Mouse (Mus musculus): ENCODE results near the gene Camk1d. TPM values are rescaled to one million over a fixed set of nuclear protein-coding genes. Genes with fewer than 3 reads are reported as not detected.
"Not testable (repeated sequence)": the region's sequence is repeated elsewhere in the genome, so short reads cannot be mapped to it uniquely, and the experiment has no call there.

Camk1d gene
- polyA plus RNA-seq, 1 experiment from 2014 or later = 0.62 TPM

DNA sequence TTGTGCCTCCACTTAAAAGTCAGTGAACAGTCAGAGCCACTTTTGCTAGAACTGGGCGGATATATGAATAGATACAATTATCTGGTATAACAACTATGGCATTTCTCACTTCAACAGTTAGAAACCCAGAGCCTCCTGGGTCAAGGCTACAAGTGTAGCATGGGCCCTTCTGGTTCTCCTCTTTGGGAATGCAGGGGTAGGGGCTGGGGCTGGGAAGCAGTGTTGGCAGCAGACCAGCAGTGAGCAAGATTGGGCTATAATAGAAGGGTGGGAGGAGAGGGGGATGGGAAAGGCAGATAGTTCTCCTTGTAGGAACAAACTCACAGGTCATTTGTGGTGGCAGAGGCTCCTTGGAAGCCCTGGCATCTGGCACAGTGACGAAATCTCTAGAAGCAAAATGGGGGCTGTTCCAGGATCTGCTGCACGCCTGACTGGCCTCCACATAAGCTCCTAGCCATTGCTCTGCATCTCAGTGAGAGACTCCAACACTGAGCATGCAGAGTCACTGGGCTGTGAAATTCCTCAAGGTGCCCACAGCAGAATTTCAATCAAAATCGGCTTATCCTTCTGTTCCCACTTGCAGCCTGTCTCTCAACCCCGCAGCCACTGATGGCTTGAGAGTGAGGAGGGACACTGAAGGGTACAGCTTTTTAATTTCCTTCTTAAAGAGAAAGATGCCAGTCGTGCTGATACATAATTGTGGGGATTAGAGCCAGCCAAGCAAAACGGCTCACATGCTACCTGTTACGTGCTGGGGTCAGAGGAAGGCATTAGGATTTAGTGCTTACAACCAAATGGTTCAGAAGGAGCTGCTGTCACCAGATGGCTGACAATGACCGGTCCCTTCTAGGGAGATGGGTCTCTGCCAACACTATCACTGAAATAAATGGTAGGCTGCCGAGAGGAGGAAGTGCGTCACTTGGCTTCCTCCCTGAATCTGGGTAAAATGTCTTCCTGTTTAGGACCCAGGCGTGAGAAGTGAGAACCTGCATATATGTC, 332.3 kb downstream of the Camk1d start:
- H3K4me3 ChIP-seq = no peak overlapping the region
- H3K27me3 ChIP-seq (ENCODE audit: poor library complexity, severe bottlenecking) = no peaks in the 10 kb centered on the region
- DNase-seq (ENCODE audit: extremely low spot score, low spot score) = peak; percentile 45
- no peaks in the 10 kb centered on the region for H3K36me3 ChIP-seq (replicated peaks)
- 42% methylated on average over 12 of the region's 12 CpGs for WGBS
- peaks cover 35% of the 10 kb centered on the region for H3K4me1 ChIP-seq
- no peaks in the 10 kb centered on the region for H3K9me3 ChIP-seq
- peak overlapping the region; percentile 77 for H3K27ac ChIP-seq

DNA sequence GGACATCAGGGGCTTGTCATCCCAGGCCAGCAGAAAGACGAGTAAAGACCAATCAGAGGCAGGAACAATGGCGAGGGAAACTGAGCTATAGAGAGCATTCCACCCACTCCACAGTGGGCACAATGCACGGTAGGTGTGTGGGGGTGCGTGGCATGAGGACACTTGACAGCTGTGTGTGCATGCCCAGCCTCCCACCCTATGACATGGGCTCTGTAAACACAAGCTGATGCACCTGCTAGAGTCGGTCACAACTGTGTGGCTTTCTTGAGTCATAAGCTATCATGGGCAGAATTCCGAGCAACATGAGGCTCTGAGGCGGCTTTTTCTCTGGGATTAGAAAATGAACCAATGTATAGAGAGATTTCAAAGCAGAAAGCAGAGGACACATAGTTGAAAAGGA, 333.3 kb downstream of the Camk1d start:
- no peak overlapping the region for H3K4me3 ChIP-seq

DNA sequence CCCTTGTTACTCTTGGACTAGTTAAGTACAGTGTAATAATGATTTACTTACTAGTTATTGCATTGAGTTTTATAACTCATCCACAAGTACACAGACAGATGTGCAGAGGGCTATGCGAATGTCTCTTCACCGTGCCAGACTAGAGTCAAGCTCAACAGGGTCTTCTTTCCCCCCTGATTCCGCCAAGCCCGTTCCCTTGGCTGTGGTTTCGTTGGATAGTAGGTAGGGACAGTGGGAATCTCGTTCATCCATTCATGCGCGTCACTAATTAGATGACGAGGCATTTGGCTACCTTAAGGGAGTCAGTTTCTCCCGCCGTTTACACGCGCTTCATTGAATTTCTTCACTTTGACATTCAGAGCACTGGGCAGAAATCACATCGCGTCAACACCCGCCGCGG, 335.4 kb downstream of the Camk1d start:
- H3K9me3 ChIP-seq; H3K27ac ChIP-seq; H3K4me3 ChIP-seq; H3K36me3 ChIP-seq (replicated peaks); H3K27me3 ChIP-seq (ENCODE audit: poor library complexity, severe bottlenecking): not testable (repeated sequence)
- DNase-seq (ENCODE audit: extremely low spot score, low spot score) = peak; percentile 77
- 56% methylated on average over 18 of the region's 18 CpGs for WGBS
- peaks cover 35% of the 10 kb centered on the region for H3K4me1 ChIP-seq

More for the DNA sequence above, 333.3 kb downstream of the Camk1d start:
- Histone ChIP-seq H3K4me1 (peaks cover 35% of the 10 kb centered on the region), H3K36me3 (replicated peaks) (no peaks in the 10 kb centered on the region), H3K27ac (peak overlapping the region; percentile 77; the same call in 1 of the 2 replicates), H3K27me3 (ENCODE audit: poor library complexity, severe bottlenecking) (no peaks in the 10 kb centered on the region), H3K9me3 (no peaks in the 10 kb centered on the region)
- WGBS = 79% methylated on average over 7 of the region's 7 CpGs
- no peak for DNase-seq (ENCODE audit: extremely low spot score, low spot score)

DNA sequence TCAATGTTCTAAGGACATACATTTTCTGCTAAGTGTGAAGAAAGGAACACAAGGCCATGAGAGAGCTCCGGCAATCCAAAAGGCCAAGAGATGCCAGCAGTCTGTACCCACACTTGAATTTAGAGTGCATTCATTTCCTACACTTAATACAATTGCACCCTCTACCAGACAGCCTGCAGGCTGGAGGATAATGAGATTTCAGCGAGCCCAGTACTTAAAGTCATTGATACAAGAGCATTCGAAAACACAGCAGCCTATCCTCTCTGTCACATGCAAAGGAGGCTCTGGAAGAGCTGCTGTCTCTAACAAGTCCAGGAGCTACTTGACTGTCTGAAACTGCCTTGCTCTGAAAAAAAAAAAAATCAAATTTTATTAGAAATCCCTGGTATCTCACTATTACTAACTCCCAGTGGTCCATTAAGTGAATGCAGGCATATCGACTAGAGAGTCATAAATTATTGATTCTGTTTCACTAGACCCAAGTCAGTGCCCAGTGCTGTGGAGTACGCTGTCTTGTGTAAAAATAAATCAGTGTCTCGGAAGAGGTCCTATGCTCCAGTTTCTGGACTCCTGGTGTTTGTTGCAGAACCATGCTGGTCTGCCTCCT, 336.1 kb downstream of the Camk1d start:
- Histone ChIP-seq H3K27me3 (ENCODE audit: poor library complexity, severe bottlenecking) (no peaks in the 10 kb centered on the region), H3K9me3 (no peaks in the 10 kb centered on the region), H3K4me3 (no peak overlapping the region), H3K4me1 (peaks cover 35% of the 10 kb centered on the region), H3K36me3 (replicated peaks) (no peaks in the 10 kb centered on the region), H3K27ac (no peak overlapping the region)
- WGBS = 76% methylated on average over 6 of the region's 6 CpGs
- no peak for DNase-seq (ENCODE audit: extremely low spot score, low spot score)

DNA sequence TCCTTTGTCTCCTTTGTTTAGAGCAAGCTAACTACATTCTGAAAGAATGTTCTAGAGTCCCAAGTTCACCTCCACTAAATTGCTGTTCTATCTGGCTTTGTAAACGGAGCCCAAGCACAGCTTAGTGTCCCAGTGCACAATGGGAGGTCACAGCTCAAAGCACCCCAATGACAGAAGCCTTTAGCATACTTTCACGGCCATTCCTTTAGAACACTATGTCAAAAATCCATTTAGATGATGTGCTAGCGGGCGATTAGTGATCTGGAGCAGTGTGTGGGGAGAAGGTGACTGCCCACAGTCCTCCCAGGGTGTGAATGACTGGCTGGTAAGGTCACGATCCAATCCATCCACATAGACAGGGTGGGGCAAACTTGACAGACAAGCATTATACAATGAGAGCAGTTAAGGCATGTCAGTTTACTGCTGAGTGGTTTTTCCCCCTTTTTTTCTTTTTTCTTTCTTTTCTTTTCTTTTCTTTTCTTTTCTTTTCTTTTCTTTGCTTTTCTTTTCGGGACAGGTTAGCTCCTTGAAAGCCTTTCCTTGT, 341.4 kb downstream of the Camk1d start:
- no peaks in the 10 kb centered on the region for H3K9me3 ChIP-seq
- no peaks in the 10 kb centered on the region for H3K27me3 ChIP-seq (ENCODE audit: poor library complexity, severe bottlenecking)
- DNase-seq (ENCODE audit: extremely low spot score, low spot score) = no peak
- no peak overlapping the region for H3K27ac ChIP-seq
- 58% methylated on average over 6 of the region's 6 CpGs for WGBS
- no peaks in the 10 kb centered on the region for H3K36me3 ChIP-seq (replicated peaks)
- peaks cover 11% of the 10 kb centered on the region; the same call in 1 of the 2 replicates for H3K4me1 ChIP-seq
- no peak overlapping the region for H3K4me3 ChIP-seq

DNA sequence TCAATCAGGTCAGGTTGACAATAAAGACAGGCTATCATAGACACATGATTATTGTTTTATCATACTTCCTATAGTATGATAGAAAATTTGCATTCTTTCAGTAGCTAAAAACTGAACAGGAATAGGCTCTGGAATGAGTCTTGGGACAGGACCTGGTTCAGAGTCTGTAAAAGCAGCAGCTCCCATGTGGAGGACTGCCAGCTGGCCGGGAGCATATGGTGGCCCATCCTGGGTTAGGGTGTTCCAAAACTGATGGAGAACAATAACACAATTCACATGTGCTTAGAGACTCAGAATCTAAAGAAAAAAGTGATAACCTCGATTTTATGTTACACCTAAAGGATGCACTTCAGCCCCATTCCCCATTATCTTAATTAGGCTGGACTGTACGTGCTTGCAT, 343.0 kb downstream of the Camk1d start:
- H3K4me1 ChIP-seq = peaks cover 5% of the 10 kb centered on the region; the same call in 1 of the 2 replicates
- no peaks in the 10 kb centered on the region for H3K27me3 ChIP-seq (ENCODE audit: poor library complexity, severe bottlenecking)
- no peak overlapping the region for H3K27ac ChIP-seq
- 84% methylated on average over 3 of the region's 3 CpGs for WGBS
- no peak for DNase-seq (ENCODE audit: extremely low spot score, low spot score)
- H3K36me3 ChIP-seq (replicated peaks) = no peaks in the 10 kb centered on the region
- H3K4me3 ChIP-seq = no peak overlapping the region
- H3K9me3 ChIP-seq = no peaks in the 10 kb centered on the region

DNA sequence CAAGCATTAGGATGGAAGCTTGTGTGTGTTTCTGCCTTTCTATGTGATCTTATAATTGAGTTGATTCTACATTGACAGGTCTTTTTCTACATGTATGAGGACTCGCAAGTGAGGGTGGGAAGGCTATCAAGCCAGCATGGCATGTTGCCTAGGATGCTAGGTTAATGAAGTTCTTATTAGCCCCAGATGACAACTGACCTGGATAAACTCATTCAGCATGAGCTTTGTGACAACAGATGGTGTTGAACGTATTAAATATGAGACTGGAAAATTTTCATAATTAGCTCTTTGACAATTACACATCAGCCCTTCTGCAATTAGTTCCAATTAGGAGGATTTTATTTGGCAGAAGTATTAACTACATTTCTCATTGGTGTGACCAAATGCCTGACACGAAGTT, 343.7 kb downstream of the Camk1d start:
- no peak overlapping the region for H3K4me3 ChIP-seq
- no peaks in the 10 kb centered on the region for H3K27me3 ChIP-seq (ENCODE audit: poor library complexity, severe bottlenecking)
- H3K36me3 ChIP-seq (replicated peaks) = no peaks in the 10 kb centered on the region
- H3K27ac ChIP-seq = no peak overlapping the region
- no peaks in the 10 kb centered on the region for H3K9me3 ChIP-seq
- WGBS = 81% methylated on average over 3 of the region's 3 CpGs
- H3K4me1 ChIP-seq = peaks cover 5% of the 10 kb centered on the region; the same call in 1 of the 2 replicates
- no peak for DNase-seq (ENCODE audit: extremely low spot score, low spot score)

DNA sequence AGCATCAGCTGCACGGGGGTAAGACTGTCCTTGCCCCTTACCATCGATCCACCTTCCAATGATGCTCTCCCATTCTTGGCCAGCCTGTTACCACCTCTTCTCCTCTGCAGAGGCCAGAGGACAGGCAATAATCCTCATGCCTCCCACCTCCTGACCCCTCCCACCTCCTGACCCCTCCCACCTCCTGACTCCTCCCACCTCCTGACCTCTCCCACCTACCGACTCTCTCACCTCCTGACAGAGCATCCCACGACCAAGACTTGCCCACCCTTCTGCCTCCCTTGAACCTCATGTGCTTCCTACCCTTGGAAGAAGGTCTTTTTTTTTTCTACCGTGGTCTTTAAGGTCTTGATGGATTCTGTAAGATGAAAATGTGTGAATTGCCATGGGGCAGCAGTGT, 350.5 kb downstream of the Camk1d start:
- Histone ChIP-seq H3K27ac (no peak overlapping the region), H3K27me3 (ENCODE audit: poor library complexity, severe bottlenecking) (no peaks in the 10 kb centered on the region), H3K4me3 (no peak overlapping the region), H3K9me3 (no peaks in the 10 kb centered on the region), H3K4me1 (no peaks in the 10 kb centered on the region), H3K36me3 (replicated peaks) (no peaks in the 10 kb centered on the region)
- DNase-seq (ENCODE audit: extremely low spot score, low spot score) = no peak
- WGBS = 68% methylated on average over 5 of the region's 5 CpGs

DNA sequence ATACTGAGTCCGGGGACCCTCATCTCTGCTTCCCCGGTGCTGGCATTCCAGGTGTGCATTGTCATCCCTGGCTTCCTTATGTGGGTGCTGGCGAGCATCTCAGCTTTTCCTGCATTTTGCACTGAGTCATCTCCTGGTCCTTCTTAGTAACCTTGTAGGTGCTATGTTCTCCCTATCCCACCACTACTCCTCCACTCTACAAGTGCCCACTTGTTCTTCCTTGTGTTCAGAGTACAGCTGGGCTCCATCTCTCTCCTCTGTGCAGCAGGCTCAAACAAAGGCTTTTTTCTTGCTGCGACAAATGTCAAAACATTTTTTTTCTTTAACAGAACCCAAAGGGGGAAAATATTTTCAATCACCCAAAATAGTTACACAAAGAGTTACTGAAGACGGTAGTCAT, 356.3 kb downstream of the Camk1d start:
- no peaks in the 10 kb centered on the region for H3K9me3 ChIP-seq
- no peak overlapping the region for H3K27ac ChIP-seq
- no peaks in the 10 kb centered on the region for H3K36me3 ChIP-seq (replicated peaks)
- H3K4me1 ChIP-seq = no peaks in the 10 kb centered on the region
- H3K27me3 ChIP-seq (ENCODE audit: poor library complexity, severe bottlenecking) = no peaks in the 10 kb centered on the region
- DNase-seq (ENCODE audit: extremely low spot score, low spot score) = no peak
- no peak overlapping the region for H3K4me3 ChIP-seq
- WGBS = 93% methylated on average over 5 of the region's 5 CpGs

DNA sequence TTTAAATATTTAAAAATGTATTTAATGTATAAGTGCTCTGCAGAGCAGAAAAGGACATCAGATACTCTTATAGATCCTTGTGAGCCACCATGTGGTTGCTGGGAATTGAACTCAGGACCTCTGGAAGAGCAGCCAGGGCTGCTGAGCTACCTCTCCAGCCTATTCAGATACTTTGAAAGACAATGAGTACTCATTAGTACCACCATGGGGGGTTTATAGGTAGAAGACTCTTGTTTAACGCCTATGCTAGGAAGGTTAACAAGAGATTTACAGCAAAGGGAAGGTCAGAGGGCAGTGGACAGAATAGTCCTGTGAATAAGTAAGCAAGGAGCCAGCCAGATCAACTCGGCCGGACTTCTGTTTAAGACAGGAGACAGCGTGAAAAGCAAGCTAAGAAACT, 357.3 kb downstream of the Camk1d start:
- Histone ChIP-seq H3K27me3 (ENCODE audit: poor library complexity, severe bottlenecking) (no peaks in the 10 kb centered on the region), H3K9me3 (no peaks in the 10 kb centered on the region), H3K4me3 (no peak overlapping the region), H3K27ac (no peak overlapping the region), H3K4me1 (no peaks in the 10 kb centered on the region), H3K36me3 (replicated peaks) (no peaks in the 10 kb centered on the region)
- WGBS = 56% methylated on average over 4 of the region's 4 CpGs
- no peak for DNase-seq (ENCODE audit: extremely low spot score, low spot score)

DNA sequence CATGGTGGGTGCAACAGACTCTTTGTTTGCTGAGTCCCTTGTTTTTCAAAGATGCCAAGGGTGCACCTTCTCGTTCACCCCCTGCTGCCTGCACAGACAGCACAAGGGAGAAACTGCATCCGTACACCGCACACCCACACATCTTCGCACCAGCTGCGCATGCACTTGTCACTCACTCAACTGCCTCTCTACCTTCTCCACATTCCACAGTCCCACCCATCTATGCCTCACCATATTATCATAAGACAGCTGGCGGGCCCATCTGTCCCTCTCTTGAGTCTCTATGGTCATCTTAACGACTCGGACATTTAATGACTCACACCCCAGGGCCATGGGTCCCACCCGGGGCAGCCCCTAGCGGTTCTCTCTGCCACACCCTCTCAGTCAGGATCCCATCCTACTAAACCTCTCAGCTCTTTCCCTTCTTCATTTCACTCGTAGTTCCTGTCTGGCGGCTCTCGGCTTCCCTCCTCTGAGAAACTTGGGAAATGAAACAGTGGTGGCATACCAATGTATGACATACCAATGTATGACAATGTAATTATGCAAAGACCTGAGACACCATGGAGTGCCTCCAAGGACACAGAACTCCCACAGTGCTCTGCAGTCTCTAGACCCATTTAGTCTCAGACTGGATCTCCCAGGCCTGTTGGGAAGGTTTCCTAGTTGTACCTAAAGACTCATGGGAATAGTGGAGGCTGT, 361.3 kb downstream of the Camk1d start:
- no peaks in the 10 kb centered on the region for H3K4me1 ChIP-seq
- no peak overlapping the region for H3K4me3 ChIP-seq
- H3K36me3 ChIP-seq (replicated peaks) = no peaks in the 10 kb centered on the region
- no peaks in the 10 kb centered on the region for H3K9me3 ChIP-seq
- H3K27me3 ChIP-seq (ENCODE audit: poor library complexity, severe bottlenecking) = no peaks in the 10 kb centered on the region
- H3K27ac ChIP-seq = no peak overlapping the region
- no peak for DNase-seq (ENCODE audit: extremely low spot score, low spot score)
- WGBS = 89% methylated on average over 13 of the region's 13 CpGs

DNA sequence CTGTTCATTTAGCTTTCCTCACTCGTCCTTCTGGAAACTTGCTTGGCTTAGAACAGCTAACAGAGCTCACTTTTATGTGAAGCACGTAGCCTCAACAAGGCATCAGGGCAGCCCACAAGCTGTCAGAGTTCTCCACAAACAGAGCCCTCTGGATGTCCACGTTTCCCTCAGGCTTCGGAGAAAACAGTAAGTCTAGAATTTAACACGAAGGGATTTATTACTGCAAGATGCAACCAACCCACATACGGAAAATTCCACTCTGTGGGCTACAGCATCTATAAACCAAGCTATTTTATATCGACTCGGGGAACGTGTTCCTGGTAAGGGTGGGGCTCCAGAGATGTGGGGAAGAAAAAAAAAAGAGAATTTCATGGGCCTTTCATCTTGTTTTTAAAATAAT, 369.0 kb downstream of the Camk1d start:
- 85% methylated on average over 9 of the region's 9 CpGs for WGBS
- no peak for DNase-seq (ENCODE audit: extremely low spot score, low spot score)
- H3K27ac ChIP-seq = no peak overlapping the region
- H3K27me3 ChIP-seq (ENCODE audit: poor library complexity, severe bottlenecking) = no peaks in the 10 kb centered on the region
- H3K4me1 ChIP-seq = no peaks in the 10 kb centered on the region
- no peaks in the 10 kb centered on the region for H3K9me3 ChIP-seq
- H3K4me3 ChIP-seq = no peak overlapping the region
- H3K36me3 ChIP-seq (replicated peaks) = no peaks in the 10 kb centered on the region

Data from forebrain, embryonic 10.5 days (tissue).